ENCODE assay signal across 21 mouse cellular contexts in genomic region chr11:114584804-114585203, GRCm38 (mm10).
DNase-seq lines count a peak whose midpoint lies in the region; ATAC-seq and TF ChIP-seq lines count a peak whose summit lies in the region.
"Had no signal": no experiment of that assay in that cellular context is flagged by ENCODE, and none has a peak within 500 bp of the region (broad histone marks: within the 10 kb centered on the region; RNA-seq: fewer than 3 reads in every experiment).

No protein-coding gene starts in this region.

- H3K9ac ChIP-seq in kidney, embryonic 15.5 days: no peak overlapping the region
- H3K9ac ChIP-seq in kidney, postnatal 0 days (ENCODE audit: low read depth, low read length): no peak overlapping the region
- H3K9ac ChIP-seq: embryonic facial prominence, embryonic 12.5 days; forebrain, embryonic 13.5 days; forebrain, embryonic 15.5 days; forebrain, postnatal 0 days had no signal

- no peak overlapping the region for H3K4me2 ChIP-seq in kidney, embryonic 15.5 days
- no peak overlapping the region for H3K4me2 ChIP-seq in kidney, postnatal 0 days (ENCODE audit: low read length)
- H3K4me2 ChIP-seq: embryonic facial prominence, embryonic 12.5 days; forebrain, embryonic 13.5 days; forebrain, embryonic 15.5 days had no signal

- no peaks in the 10 kb centered on the region for H3K27me3 ChIP-seq in kidney, embryonic 15.5 days
- H3K27me3 ChIP-seq in kidney, postnatal 0 days (ENCODE audit: insufficient read depth, low read length): no peaks in the 10 kb centered on the region
- H3K27me3 ChIP-seq: embryonic facial prominence, embryonic 12.5 days; forebrain, embryonic 13.5 days; forebrain, embryonic 15.5 days had no signal

- H3K27ac ChIP-seq in kidney, embryonic 15.5 days: peak overlapping the region; percentile 30; the same call in 1 of the 2 replicates
- H3K27ac ChIP-seq in kidney, postnatal 0 days: no peak overlapping the region
- H3K27ac ChIP-seq: embryonic facial prominence, embryonic 10.5 days; embryonic facial prominence, embryonic 12.5 days; forebrain, embryonic 13.5 days; forebrain, embryonic 15.5 days had no signal

- WGBS in kidney, embryonic 15.5 days: 37% methylated on average over 6 of the region's 6 CpGs
- WGBS in kidney, postnatal 0 days: 37% methylated on average over 6 of the region's 6 CpGs

- 0 out of 2 replicates have a peak, but pooled peaks have one; percentile 52 for ATAC-seq in kidney, embryonic 15.5 days (replicated peaks; ENCODE audit: low FRiP score)
- no peak for ATAC-seq in kidney, postnatal 0 days (replicated peaks; ENCODE audit: low FRiP score, low read depth)
- ATAC-seq: activated CD4-positive, CD25-positive, alpha-beta regulatory T cell, adult 4 months; forebrain, embryonic 13.5 days; forebrain, embryonic 15.5 days; forebrain, postnatal 0 days; Patski had no signal

- TF ChIP-seq CTCF in kidney, postnatal 0 days (IDR thresholded peaks at IDR 0.05; ENCODE audit: low read depth): no peak

- H3K9me3 ChIP-seq in kidney, embryonic 15.5 days (replicated peaks): no peaks in the 10 kb centered on the region
- 0 out of 2 replicates have a peak, but pooled peaks cover 3% of the 10 kb centered on the region for H3K9me3 ChIP-seq in kidney, postnatal 0 days (replicated peaks; ENCODE audit: low read length)
- H3K9me3 ChIP-seq: embryonic facial prominence, embryonic 10.5 days; forebrain, embryonic 15.5 days had no signal

- H3K4me1 ChIP-seq in kidney, embryonic 15.5 days: peaks cover 17% of the 10 kb centered on the region
- no peaks in the 10 kb centered on the region for H3K4me1 ChIP-seq in kidney, postnatal 0 days (replicated peaks; ENCODE audit: insufficient read depth, low read length)
- H3K4me1 ChIP-seq: embryonic facial prominence, embryonic 12.5 days; forebrain, embryonic 15.5 days had no signal

- H3K4me3 ChIP-seq in kidney, embryonic 15.5 days (replicated peaks): no peak overlapping the region
- no peak overlapping the region for H3K4me3 ChIP-seq in kidney, postnatal 0 days (replicated peaks; ENCODE audit: low read depth, low read length)
- H3K4me3 ChIP-seq: embryonic facial prominence, embryonic 10.5 days; embryonic facial prominence, embryonic 12.5 days; forebrain, embryonic 13.5 days; forebrain, embryonic 15.5 days had no signal

- no peak for DNase-seq in kidney, adult 8-10 months
- peak; percentile 58 for DNase-seq in kidney, postnatal 0 days (ENCODE audit: low spot score)
- DNase-seq in kidney, postnatal 36 days: no peak
- DNase-seq in right cerebral cortex, postnatal 4 days: no peak
- DNase-seq: adrenal gland, adult 8-10 months; adrenal gland, postnatal 14 days; adrenal gland, postnatal 36 days; cerebellum, adult 11-12 months; cerebellum, adult 2 months; cerebellum, adult 9-10 months; cerebellum, postnatal 10 days; cerebellum, postnatal 25 days; forebrain, postnatal 0 days had no signal

- H3K36me3 ChIP-seq in kidney, embryonic 15.5 days: no peaks in the 10 kb centered on the region
- no peaks in the 10 kb centered on the region for H3K36me3 ChIP-seq in kidney, postnatal 0 days (ENCODE audit: insufficient read depth, low read length)
- H3K36me3 ChIP-seq: embryonic facial prominence, embryonic 10.5 days; embryonic facial prominence, embryonic 12.5 days; forebrain, embryonic 15.5 days; G1E had no signal
